Mouse (Mus musculus) thymus, adult 2 months (tissue): ENCODE results near the gene Rptor.

ENCODE experiments used
- CTCF ChIP-seq: fragments of 200-500 bp; IDR thresholded peaks from 2 replicates; pipeline ENCODE4 v1.5.1; 2012; ENCODE audit warnings: mild to moderate bottlenecking, control low read depth, low read length, moderate library complexity, borderline replicate concordance; ENCODE audit not compliant: control insufficient read depth, poor library complexity, insufficient read depth; ENCODE audit errors: extremely low read depth
- POLR2A ChIP-seq: fragments of 200-500 bp; IDR thresholded peaks from 2 replicates; pipeline ENCODE4 v1.6.1; 2012; ENCODE audit warnings: mild to moderate bottlenecking, low read length, control low read depth, moderate library complexity; ENCODE audit not compliant: control insufficient read depth, poor library complexity, insufficient read depth; ENCODE audit errors: extremely low read depth

GRCm38 (mm10) chr11:119817898-119818297, 215.2 kb downstream of the Rptor start:
- TF ChIP-seq CTCF (no peak), POLR2A (no peak)
